Mouse (Mus musculus): ENCODE measurements around the gene Zfp712. TPM values are rescaled to one million over a fixed set of nuclear protein-coding genes. Genes with fewer than 3 reads are reported as not detected.

Gene Zfp712
- total RNA-seq (2023): 4.1 TPM

DNA sequence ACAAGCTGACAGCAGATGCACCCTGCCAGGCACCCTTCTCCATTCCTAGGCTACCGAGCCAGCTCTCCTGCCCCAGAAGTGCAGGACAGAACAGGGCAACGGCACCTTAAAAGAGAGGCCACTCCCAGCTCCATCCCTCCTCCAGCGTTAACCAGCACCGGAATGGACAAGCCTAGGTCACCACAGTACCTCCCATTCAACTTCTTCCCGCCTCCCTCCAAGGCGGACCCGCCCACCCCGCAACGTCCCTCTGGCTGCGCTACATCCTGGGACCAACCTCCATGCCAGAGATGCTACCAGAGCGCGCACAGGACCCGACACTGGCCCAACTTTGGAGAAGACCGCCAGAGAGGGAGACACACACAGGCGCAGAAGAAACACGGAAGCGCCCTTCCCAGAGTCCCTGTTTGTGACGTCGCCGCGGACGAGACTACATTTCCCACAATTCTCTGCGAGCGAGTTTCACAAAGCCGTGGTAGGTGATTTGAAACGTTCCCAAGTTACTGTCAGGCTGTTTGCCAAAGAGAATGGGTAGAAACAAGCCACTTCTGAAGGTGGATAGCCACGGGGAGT is at the start of gene Zfp712:
Gene Zfp712, minus strand, starts transcription at position 385 of the 573 bp plus-strand sequence.

GRCm38 (mm10) chr13:67108194-67108820 is 47.3 kb upstream of the Zfp712 start, which contains the start of gene Gm28557:
Gene Gm28557, minus strand, starts transcription at chr13:67108604.

DNA sequence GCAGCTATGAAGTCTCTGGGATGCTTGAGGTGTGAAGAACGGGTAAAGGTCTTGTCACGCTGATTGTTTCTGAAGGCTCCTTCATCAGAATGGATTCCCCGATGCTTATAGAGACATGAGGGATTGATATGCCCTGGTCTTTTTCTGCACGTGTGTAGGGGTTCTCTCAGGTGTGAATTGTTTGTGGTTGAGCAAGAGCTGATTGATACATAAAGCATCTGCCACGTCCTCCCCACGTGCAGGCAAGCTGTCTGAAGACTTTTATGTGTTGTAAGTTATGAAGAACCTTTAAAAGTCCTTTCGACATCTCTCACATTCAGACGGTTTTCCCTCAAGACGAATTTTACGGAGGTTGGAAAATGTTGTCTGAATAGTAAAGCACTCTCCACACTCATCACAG is 36.9 kb upstream of the Zfp712 start, which contains the start of gene Zfp708:
Gene Zfp708, minus strand, starts transcription at position 101 of the 400 bp plus-strand sequence.

Other genes with a start within 250 kb of the Zfp712 start
- 1.7 TPM for gene Gm10767, start 156.3 kb downstream of the Zfp712 start, total RNA-seq (2023)
- not detected for gene Zfp708, start 36.8 kb upstream of the Zfp712 start, total RNA-seq (2023)
- 4.1 TPM for gene Gm28557, start 47.4 kb upstream of the Zfp712 start, total RNA-seq (2023)
- gene Rslcan18, start 55.1 kb upstream of the Zfp712 start, total RNA-seq (2023): not detected
- 3.9 TPM for gene Zfp759, start 60.5 kb upstream of the Zfp712 start, total RNA-seq (2023)
- gene Rsl1, start 112.0 kb upstream of the Zfp712 start, total RNA-seq (2023): 8.6 TPM
- gene Zfp455, start 133.3 kb upstream of the Zfp712 start, total RNA-seq (2023): 1.3 TPM
- 2.2 TPM for gene Zfp458, start 217.3 kb upstream of the Zfp712 start, total RNA-seq (2023)
- gene Zfp457, start 245.3 kb upstream of the Zfp712 start, total RNA-seq (2023): 1.4 TPM

Data from CD8-positive naive resting alpha-beta T cell, adult 57 days (primary cell).